Mouse (Mus musculus) retina, adult 2 months (tissue): ENCODE measurements around the gene Ripk1.
"Not testable (repeated sequence)": the region's sequence is repeated elsewhere in the genome, so short reads cannot be mapped to it uniquely, and the experiment has no call there.

ENCODE experiments used
- DNase-seq: peaks from one replicate; pipeline ENCODE4 v3.0.0-alpha.2; 2012; ENCODE audit warnings: low read depth, low spot score

Gene Ripk1

DNA sequence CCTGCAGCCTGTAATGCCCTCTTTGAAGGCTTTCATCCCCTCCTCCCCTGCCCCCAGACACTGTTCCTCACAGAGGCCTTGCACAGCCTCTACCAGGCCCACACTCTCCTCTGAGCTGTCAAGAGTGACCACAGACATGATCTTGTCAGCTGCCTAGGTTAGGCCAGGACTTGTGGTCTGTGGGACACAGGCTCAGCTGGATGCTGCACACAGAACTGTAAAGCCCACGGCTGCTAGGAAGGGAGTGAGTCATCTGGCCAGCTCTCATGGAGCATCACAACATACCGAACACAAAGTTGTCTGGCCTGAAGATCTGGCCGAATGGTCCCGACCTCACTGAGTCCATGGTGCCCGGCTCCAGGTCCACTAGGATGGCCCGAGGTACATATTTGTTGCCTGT, 73.7 kb downstream of the Ripk1 start:
- DNase-seq, result not testable (repeated sequence)

DNA sequence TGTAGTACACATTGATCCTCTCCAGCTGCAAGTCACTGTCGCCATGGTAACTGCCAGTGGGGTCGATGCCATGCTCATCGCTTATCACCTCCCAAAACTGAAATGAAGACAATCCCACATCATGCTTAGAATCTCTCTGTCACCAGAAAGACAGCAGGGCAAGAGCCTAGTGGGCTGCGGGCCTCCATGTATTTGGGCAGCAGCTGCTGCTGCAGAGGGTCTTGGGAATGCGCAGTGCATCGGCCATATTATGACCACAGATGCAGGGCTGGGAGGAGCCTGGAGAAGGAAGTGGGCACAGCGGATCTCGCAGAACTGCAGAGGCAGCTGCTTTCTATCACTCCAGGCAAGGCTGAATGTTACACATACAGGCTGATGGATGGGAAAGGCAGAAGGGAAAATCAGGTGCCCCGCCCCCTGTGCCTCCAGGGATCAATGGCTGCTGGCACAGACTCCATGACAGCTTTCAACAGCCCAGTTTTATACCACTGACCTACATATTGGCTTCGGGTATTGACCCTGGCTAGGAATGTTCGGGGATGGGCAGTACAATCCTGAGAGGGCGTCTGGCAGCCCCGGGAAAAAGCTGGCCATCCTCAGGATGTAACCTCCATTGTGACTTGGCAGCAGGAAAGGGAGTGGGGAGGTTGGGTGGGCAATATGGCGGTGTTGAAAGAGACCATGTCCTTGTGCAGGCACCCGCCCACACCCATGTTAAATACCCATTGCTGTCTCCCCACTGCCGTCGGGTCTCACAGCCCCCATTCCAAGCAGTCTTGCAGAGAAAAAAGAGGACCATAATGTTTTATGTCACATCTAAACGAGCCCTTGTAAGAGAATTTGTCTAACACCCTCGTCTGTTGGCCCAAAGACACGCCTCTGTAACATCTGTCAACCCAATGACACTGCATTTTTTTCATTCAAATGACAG, 74.7 kb downstream of the Ripk1 start:
- DNase-seq, result no peak

DNA sequence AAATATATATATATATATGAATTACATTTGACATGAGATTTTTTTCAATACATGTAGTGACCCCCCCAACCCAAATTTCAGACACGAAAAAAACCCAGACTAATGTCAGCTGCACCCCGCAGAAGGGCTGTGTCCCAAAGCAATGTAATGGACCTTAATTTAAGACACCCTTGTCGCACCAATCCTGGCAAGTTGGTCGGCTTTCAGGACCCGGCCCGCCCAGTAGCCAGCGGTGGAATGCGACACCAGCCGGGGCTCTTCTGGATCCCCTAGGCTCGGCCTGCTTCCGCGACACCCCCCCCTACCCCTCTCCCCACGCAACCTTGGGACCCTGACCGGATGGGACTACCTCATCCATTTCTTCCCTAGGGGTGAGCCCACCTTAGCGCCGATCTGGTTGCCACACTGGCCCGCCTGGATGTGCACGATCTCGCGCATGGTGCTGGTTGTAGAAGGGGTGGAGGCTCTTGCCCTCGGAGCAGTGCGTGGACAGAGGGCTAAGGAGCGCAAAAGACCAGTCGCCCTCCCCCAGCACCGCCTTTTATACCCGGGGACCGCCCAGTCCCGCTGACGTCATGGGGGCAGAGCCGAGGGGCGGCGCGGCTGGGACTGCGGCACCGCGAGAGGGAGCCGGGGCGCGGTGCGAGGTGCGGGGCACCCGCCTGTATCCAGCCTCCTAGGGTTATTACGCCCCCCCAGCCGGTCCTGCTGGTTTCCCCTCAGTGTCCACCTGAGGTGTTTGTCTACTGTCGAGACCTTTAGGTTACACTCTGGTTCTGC, 75.5 kb downstream of the Ripk1 start, which contains the start of gene Tubb2a:
Gene Tubb2a (minus strand): TSS at position 516 of the 780 bp plus-strand sequence.
- DNase-seq, result peak; percentile 52

DNA sequence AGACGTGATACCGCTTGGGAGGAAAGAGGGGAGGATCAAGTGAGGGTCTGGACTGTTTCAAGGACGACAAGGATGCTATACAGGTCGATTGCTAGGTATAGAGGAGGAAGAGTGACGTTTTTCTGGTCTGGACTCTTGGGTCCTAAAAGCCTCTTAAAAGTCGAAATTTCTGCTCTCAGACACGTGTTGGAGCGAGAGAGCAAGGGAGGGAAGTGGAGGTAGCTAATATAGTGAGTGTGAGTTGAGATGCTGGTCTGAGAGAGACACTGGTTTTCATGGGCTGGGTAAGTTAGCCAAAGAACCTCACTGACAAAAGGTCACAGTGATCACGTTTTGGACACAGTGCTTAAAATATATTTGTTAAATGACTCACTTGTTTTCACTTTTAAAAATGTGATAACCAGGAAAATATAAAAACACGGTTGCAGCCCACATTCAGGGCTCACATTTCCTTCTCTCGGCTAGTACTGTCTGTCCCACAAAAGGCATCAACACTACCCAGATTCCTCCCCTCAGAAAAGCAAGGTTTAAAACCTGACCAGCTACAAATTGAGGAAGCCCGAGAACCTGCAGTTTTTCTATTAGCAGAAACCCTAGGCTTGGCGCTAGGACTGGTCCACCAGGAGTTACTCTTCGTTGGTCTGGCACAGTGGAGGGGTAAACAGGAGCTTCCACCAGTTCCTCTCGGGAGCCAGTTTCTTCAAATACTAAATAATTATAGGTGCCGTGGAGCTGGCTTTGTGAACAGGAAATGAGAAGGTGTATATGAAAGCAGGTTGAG, 76.5 kb downstream of the Ripk1 start:
- DNase-seq, result no peak

DNA sequence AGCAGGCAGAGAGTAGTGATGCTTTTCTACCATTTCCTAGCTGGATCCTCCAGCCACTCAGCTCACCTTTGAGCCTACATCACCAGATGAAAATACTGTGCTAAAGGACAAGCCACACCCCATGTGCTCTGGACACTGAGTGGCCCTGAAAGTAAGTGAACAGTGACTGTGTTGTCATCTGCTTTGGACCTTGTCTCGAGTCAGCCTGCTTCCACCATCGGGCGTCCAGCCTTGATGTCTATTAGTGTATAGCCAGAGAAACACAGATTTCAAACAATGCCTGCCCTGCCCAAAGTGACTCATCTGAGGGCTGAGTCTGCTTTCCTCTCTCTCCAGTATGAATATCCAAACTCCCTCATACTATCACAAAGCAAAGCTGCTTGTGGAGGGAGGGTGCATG, 77.6 kb downstream of the Ripk1 start:
- no peak for DNase-seq

DNA sequence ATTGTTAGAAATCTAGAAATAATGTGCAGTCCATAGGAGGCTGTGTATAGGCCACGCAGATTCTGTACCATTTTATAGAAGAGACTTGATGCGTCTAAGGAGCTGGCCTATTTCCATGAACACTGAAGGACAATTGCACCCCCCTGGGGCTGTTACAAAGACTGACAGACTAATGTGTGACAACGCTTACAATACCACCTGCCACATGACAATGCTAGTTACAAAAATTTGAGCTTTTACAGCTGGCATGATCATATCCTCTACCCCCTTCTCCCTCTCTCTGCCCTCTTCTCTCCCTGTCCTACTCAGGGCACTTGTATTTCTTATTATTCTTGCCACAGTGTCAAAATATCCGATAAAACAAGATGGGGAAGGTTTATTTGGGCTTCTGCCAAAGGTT, 79.8 kb downstream of the Ripk1 start:
- no peak for DNase-seq

DNA sequence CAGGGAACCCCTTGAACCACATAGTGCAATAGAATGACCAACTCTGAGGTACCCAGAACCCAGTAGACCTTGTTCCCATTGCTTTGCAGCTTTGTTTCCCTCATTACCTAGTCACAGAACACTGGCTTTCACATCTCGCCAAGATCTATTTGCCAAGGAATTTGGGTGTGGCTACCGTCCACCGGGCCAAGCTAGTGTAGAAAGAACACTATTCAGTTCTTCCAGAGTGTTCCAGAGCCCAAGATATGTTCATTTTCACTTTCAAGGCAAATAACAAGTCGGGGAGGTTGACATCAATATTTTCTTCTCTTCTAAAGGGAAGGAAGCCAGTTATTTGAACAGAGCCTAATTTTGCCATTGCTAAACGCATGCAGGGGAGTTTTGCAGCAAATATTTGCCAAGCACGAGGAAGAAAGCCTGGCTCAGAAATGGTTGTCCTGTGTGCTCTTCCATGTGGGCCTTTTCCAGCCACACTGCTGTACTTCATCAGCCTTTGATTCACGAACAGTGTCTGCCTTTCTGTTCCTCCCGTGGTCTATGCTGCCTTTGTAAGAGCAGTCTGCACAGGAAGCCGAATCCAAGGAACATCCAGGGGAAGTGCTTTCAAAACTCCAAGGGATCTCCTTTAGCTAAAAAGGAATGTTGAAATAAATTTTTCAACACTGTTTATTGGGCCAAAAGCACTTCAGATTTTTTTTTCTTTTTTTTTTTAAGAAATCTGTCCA, 82.0 kb downstream of the Ripk1 start:
- DNase-seq, result no peak
